Mouse (Mus musculus) limb, embryonic 11.5 days (tissue): ENCODE results near the gene Pcsk4. TPM values are rescaled to one million over a fixed set of nuclear protein-coding genes. Genes with fewer than 3 reads are reported as not detected.

ENCODE experiments used
- ATAC-seq: fragments of 200-750 bp; cut with Nextera tagmentation; 2 replicates; pipeline ENCODE4 v1.8.0; 2017; ENCODE audit warnings: low read depth; ENCODE audit not compliant: insufficient number of reproducible peaks, low FRiP score, low TSS enrichment
- DNase-seq: peaks from one replicate; pipeline ENCODE4 v3.0.0-alpha.2; 2015; ENCODE audit warnings: low spot score
- H3K27ac ChIP-seq: fragments of 300-500 bp; sonication (generic); replicated peaks from 2 replicates; pipeline ENCODE4 v1.5.1; 2014; ENCODE audit warnings: low read depth, mild to moderate bottlenecking, low read length
- H3K27me3 ChIP-seq: fragments of 300-500 bp; sonication (generic); 2 replicates; pipeline ENCODE4 v1.6.1; 2014; ENCODE audit warnings: mild to moderate bottlenecking, low read length, mixed read lengths; ENCODE audit not compliant: control insufficient read depth, insufficient read depth
- H3K36me3 ChIP-seq: fragments of 300-500 bp; sonication (generic); 2 replicates; pipeline ENCODE4 v1.6.1; 2014; ENCODE audit warnings: mild to moderate bottlenecking, low read length, moderate library complexity, mixed read lengths; ENCODE audit not compliant: control insufficient read depth, insufficient read depth
- H3K4me1 ChIP-seq: fragments of 300-500 bp; sonication (generic); 2 replicates; pipeline ENCODE4 v1.6.1; 2014; ENCODE audit warnings: low read length, mixed read lengths; ENCODE audit not compliant: control insufficient read depth, insufficient read depth
- H3K4me2 ChIP-seq: fragments of 300-500 bp; sonication (generic); 2 replicates; pipeline ENCODE4 v1.6.1; 2014; ENCODE audit warnings: low read depth, mild to moderate bottlenecking, moderate library complexity; ENCODE audit not compliant: severe bottlenecking
- H3K4me3 ChIP-seq: fragments of 300-500 bp; sonication (generic); 2 replicates; pipeline ENCODE4 v1.5.1; 2014; ENCODE audit warnings: low read depth, low read length
- H3K9ac ChIP-seq: fragments of 300-500 bp; sonication (generic); 2 replicates; pipeline ENCODE4 v1.6.1; 2014; ENCODE audit warnings: mild to moderate bottlenecking, low read length
- H3K9me3 ChIP-seq: fragments of 300-500 bp; sonication (generic); 2 replicates; pipeline ENCODE4 v1.6.1; 2016; ENCODE audit warnings: low read length; ENCODE audit not compliant: control insufficient read depth
- WGBS: fragments of 180-500 bp; shearing (Covaris S2); extraction: QIAGEN DNeasy Blood & Tissue Kit; methylation state at CpG from one replicate; pipeline ENCODE4 v1.1.7; 2014; 5-methylcytosine and 5-hydroxymethylcytosine counted together
- polyA plus RNA-seq: library from polyadenylated mRNA; unstranded; fragments of >200 nt; fragmentation: Nextera tagmentation; extraction: Ambion mirVana; gene quantifications from 2 replicates; pipeline ENCODE4 v1.2.1, GENCODE M21; 2014

The Pcsk4 gene
- polyA plus RNA-seq, 1 experiment from 2014 or later, result 4.4 TPM

- Histone ChIP-seq H3K4me2 (peak overlapping the region; percentile 89), H3K4me3 (peak overlapping the region; percentile 51), H3K9ac (no peak overlapping the region), H3K4me1 (peaks cover 14% of the 10 kb centered on the region), H3K27ac (no peak overlapping the region), H3K27me3 (no peaks in the 10 kb centered on the region; the same call in 1 of the 2 replicates), H3K9me3 (no peaks in the 10 kb centered on the region), H3K36me3 (no peaks in the 10 kb centered on the region)
- ATAC-seq (no peak), DNase-seq (no peak)
- WGBS, result 76% methylated on average over 17 of the region's 17 CpGs
Observed at GRCm38 (mm10) chr10:80324120-80325037, 4.9 kb downstream of the Pcsk4 start.

DNA sequence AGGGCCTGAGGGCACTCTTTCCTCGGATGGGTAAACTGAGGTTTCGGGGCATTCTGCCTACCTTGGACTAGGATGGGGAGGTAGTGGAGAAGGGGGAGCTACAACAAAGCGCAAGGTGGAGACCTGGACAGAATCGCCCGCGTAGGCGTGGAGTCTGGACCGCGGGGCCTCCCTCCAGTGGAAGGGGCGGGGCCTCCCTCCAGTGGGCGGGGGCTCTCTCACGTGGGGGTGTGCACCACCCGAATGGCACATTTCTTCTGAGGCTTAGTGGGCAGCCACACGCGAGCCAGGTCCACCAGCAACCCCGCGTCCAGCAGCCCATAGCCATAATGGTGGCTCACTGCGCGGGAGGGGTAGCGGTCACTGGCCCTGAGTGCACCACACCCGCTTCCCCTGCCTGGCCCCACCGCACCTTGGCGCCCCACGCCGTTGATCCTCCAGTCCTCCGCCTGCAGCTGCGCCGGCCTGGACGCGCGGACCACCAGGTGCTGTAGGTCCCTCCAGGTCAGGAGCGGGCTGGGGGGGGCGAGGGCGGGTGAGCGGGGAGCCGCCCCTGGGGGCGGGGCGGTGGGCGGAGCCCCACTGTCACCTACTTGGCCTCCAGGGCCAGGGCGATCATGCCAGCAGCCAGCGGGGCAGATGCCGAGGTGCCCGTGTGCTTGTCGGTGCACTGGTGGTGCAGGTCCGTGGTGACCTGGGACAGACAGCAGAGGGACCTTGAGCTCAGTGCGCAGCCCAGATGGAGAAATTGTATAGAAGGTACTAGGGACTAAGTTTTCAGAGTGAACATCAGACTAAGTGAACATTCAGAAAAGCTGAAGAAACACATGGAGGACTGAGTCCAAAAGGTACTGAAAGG is 5.8 kb downstream of the Pcsk4 start:
- Histone ChIP-seq H3K9me3 (no peaks in the 10 kb centered on the region), H3K36me3 (no peaks in the 10 kb centered on the region; the same call in 1 of the 2 replicates), H3K9ac (peak overlapping the region; percentile 4), H3K27ac (no peak overlapping the region), H3K4me2 (peak overlapping the region; percentile 89), H3K27me3 (no peaks in the 10 kb centered on the region; the same call in 1 of the 2 replicates), H3K4me1 (peaks cover 13% of the 10 kb centered on the region), H3K4me3 (peak overlapping the region; percentile 51)
- 2% methylated on average over 46 of the region's 46 CpGs for WGBS
- DNase-seq, result peak; percentile 67
- ATAC-seq, result peak; percentile 28; the same call in 1 of the 2 replicates

DNA sequence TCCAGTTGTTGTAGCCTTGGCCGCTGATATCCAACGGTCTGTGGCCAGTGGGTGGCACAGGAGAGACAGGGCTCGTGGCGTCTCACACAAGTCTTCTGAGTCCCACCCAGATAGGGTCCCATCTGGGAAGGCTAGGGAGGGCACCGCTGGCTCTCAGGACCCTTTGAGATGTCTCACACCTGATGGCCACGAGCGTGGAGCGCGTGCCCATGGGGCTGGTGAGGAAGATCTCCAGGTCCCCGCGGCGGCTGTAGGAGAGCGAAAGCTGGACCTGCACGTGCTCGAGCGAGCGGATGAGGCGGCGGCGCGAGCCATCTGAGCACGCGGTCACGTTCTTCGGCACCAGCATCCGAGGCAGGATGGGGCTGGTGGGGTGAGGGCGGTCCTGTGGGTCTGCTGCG is 6.5 kb downstream of the Pcsk4 start:
- no peak overlapping the region for H3K27ac ChIP-seq
- peak overlapping the region; percentile 89 for H3K4me2 ChIP-seq
- H3K4me3 ChIP-seq, result peak overlapping the region; percentile 51
- WGBS, result 6% methylated on average over 28 of the region's 28 CpGs
- H3K27me3 ChIP-seq, result no peaks in the 10 kb centered on the region
- H3K36me3 ChIP-seq, result peaks cover 3% of the 10 kb centered on the region; the same call in 1 of the 2 replicates
- H3K9ac ChIP-seq, result peak overlapping the region; percentile 4
- peaks cover 13% of the 10 kb centered on the region for H3K4me1 ChIP-seq
- ATAC-seq (no peak), DNase-seq (peak; percentile 51)
- H3K9me3 ChIP-seq, result no peaks in the 10 kb centered on the region

DNA sequence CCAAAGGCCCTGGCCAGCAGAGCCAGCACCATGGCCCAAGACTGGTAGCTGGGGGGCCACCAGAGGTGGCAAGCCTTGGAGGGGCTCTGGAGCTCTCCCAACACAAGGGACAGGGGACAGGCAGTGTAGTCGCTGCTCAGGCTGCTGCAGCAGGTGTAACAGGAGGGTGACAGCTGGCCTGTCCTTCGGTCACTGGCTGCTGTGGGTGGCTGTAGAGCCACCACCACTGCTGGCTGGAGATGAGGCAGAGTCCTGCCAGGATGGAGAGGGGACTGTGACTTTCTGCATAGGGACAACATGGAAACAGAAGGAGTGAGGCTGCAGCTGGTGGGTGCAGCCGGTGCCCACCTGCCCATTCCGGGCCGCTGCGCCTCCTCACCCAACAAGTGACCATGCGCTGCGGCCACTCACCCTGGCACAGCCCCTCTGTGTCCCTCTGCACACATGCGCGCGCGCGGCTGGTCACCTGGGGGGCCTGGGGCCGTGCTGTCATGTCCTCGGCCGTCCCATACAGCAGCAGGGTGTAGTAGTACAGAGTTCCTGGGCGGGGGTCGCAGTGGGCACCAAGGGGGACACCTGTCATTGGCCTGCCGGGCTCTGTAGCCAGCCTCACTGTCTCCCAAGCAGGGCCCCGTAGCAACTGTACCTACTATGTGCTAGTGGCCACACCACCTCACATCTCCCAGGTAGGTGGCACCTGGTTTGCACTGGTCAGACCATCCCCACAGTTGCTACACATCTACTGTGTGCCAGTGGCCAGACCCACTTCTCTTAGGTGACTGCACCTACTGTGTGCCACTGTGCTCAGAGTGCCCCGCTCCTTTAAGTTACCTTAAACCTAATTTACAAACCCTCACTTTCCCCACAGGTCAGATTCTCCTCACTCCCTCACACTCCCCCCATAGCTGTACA is 7.4 kb downstream of the Pcsk4 start:
- DNase-seq (no peak), ATAC-seq (no peak)
- WGBS, result 92% methylated on average over 21 of the region's 21 CpGs
- Histone ChIP-seq H3K9ac (no peak overlapping the region), H3K4me3 (peak overlapping the region; percentile 51; the same call in 1 of the 2 replicates), H3K36me3 (peaks cover 3% of the 10 kb centered on the region; the same call in 1 of the 2 replicates), H3K9me3 (no peaks in the 10 kb centered on the region), H3K4me2 (peak overlapping the region; percentile 89), H3K27ac (no peak overlapping the region), H3K27me3 (peaks cover 3% of the 10 kb centered on the region), H3K4me1 (peaks cover 13% of the 10 kb centered on the region)

DNA sequence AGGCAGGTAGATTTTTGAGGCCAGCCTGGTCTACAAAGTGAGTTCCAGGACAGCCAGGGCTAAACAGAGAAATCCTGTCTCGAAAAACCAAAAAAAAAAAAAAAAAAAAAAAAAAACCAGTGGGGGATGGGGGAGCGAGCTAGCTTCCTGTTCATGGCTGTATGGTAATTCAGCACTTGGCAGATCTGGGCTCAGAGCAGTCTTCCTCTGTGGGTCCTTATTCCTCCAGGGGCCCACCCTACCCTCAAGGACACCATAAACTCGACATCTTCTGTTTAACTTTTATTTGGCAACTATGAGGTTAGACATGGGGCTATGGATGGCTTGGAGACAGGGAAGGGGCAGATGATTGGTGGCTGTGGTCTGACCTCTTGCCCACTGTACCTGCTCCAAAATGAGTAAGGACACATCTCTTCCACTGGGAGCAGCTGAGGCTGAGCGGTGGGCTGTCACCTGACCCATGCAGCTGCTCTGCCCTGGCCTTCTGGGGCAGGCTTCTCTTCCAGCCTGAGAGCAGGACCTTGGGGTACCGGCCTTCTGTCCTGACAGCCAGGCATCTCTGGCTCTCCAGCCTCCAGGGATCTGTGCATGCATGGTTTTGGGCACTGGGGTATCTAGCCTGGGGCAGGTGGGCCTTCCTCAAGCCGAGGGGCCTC is 8.2 kb downstream of the Pcsk4 start:
- peaks cover 3% of the 10 kb centered on the region; the same call in 1 of the 2 replicates for H3K36me3 ChIP-seq
- DNase-seq, result no peak
- no peak overlapping the region for H3K9ac ChIP-seq
- 75% methylated on average over 6 of the region's 6 CpGs for WGBS
- peak overlapping the region; percentile 6; the same call in 1 of the 2 replicates for H3K4me3 ChIP-seq
- H3K27ac ChIP-seq, result no peak overlapping the region
- ATAC-seq, result no peak
- no peaks in the 10 kb centered on the region for H3K9me3 ChIP-seq
- H3K4me2 ChIP-seq, result no peak overlapping the region
- H3K27me3 ChIP-seq, result peaks cover 10% of the 10 kb centered on the region
- H3K4me1 ChIP-seq, result peaks cover 15% of the 10 kb centered on the region

- ATAC-seq, result no peak
Observed at GRCm38 (mm10) chr10:80320340-80320760, 8.9 kb downstream of the Pcsk4 start, which contains the start of gene 2310011J03Rik. 2310011J03Rik (minus strand) TSS chr10:80320537.

GRCm38 (mm10) chr10:80317011-80317410 is 12.3 kb downstream of the Pcsk4 start:
- H3K27me3 ChIP-seq, result peaks cover 51% of the 10 kb centered on the region
- H3K27ac ChIP-seq, result no peak overlapping the region
- H3K4me1 ChIP-seq, result peaks cover 11% of the 10 kb centered on the region
- ATAC-seq (no peak), DNase-seq (no peak)
- H3K36me3 ChIP-seq, result peaks cover 3% of the 10 kb centered on the region; the same call in 1 of the 2 replicates
- no peak overlapping the region for H3K9ac ChIP-seq
- no peaks in the 10 kb centered on the region for H3K9me3 ChIP-seq
- no peak overlapping the region for H3K4me2 ChIP-seq
- no peak overlapping the region for H3K4me3 ChIP-seq
- 53% methylated on average over 10 of the region's 10 CpGs for WGBS

More at GRCm38 (mm10) chr10:80320340-80320760, 8.9 kb downstream of the Pcsk4 start, which contains the start of gene 2310011J03Rik:
- Histone ChIP-seq H3K9ac (peak within 1 kb of the TSS; percentile 71), H3K36me3 (peaks cover 3% of the 10 kb centered on the region; the same call in 1 of the 2 replicates), H3K27me3 (peaks cover 17% of the 10 kb centered on the region), H3K4me2 (peak within 1 kb of the TSS; percentile 60), H3K4me3 (peak within 1 kb of the TSS; percentile 84), H3K9me3 (no peaks in the 10 kb centered on the region), H3K27ac (no peak within 1 kb of the TSS), H3K4me1 (peaks cover 15% of the 10 kb centered on the region)
- under 1% methylated on average over 34 of the region's 34 CpGs for WGBS
- peak; percentile 93 for DNase-seq
